ENCODE assay signal across 13 mouse cellular contexts in genomic region chr13:99696559-99696890, GRCm38 (mm10).
DNase-seq lines count a peak whose midpoint lies in the region; ATAC-seq and TF ChIP-seq lines count a peak whose summit lies in the region.
"Had no signal": no experiment of that assay in that cellular context is flagged by ENCODE, and none has a peak within 500 bp of the region (broad histone marks: within the 10 kb centered on the region; RNA-seq: fewer than 3 reads in every experiment).

No protein-coding gene starts in this region.

- WGBS in forebrain, embryonic 10.5 days, result 66% methylated on average over 3 of the region's 3 CpGs
- 35% methylated on average over 3 of the region's 3 CpGs for whole genome bisulfite sequencing in forebrain, embryonic 16.5 days
- 58% methylated on average over 3 of the region's 3 CpGs for WGBS in embryonic facial prominence, embryonic 11.5 days
- WGBS in cerebellum, adult 2 months, result 55% methylated on average over 3 of the region's 3 CpGs

- peaks cover 12% of the 10 kb centered on the region for H3K4me1 ChIP-seq in forebrain, embryonic 10.5 days
- H3K4me1 ChIP-seq in forebrain, embryonic 16.5 days (replicated peaks; ENCODE audit: control insufficient read depth, insufficient read depth, low read length), result no peaks in the 10 kb centered on the region; the same call in 1 of the 2 replicates
- H3K4me1 ChIP-seq in embryonic facial prominence, embryonic 11.5 days (ENCODE audit: control insufficient read depth, insufficient read depth, low read length), result no peaks in the 10 kb centered on the region
- no peaks in the 10 kb centered on the region for H3K4me1 ChIP-seq in cerebellum, adult 2 months (ENCODE audit: control insufficient read depth, insufficient read depth, low read length)
- H3K4me1 ChIP-seq: embryonic facial prominence, embryonic 15.5 days; limb, embryonic 15.5 days had no signal

- no peaks in the 10 kb centered on the region for H3K36me3 ChIP-seq in forebrain, embryonic 10.5 days (replicated peaks)
- no peaks in the 10 kb centered on the region for H3K36me3 ChIP-seq in forebrain, embryonic 16.5 days (ENCODE audit: control insufficient read depth, insufficient read depth)
- no peaks in the 10 kb centered on the region for H3K36me3 ChIP-seq in embryonic facial prominence, embryonic 11.5 days (replicated peaks; ENCODE audit: control insufficient read depth, insufficient read depth, low read depth, low read length)
- H3K36me3 ChIP-seq: embryonic facial prominence, embryonic 15.5 days; heart, embryonic 10.5 days; limb, embryonic 15.5 days had no signal

- no peak overlapping the region for H3K4me2 ChIP-seq in forebrain, embryonic 16.5 days (ENCODE audit: low read length)
- no peak overlapping the region for H3K4me2 ChIP-seq in embryonic facial prominence, embryonic 11.5 days (ENCODE audit: low read depth, low read length)
- H3K4me2 ChIP-seq: embryonic facial prominence, embryonic 15.5 days; limb, embryonic 15.5 days had no signal

- TF ChIP-seq CTCF in cerebellum, adult 2 months (IDR thresholded peaks at IDR 0.05; ENCODE audit: borderline replicate concordance, insufficient read depth, low read depth, low read length), result no peak

- H3K27ac ChIP-seq in forebrain, embryonic 10.5 days, result peak overlapping the region; percentile 40; the same call in 1 of the 2 replicates
- no peak overlapping the region for H3K27ac ChIP-seq in forebrain, embryonic 16.5 days (ENCODE audit: low read length)
- H3K27ac ChIP-seq in embryonic facial prominence, embryonic 11.5 days (replicated peaks; ENCODE audit: low read depth, low read length), result no peak overlapping the region
- H3K27ac ChIP-seq in cerebellum, adult 2 months (ENCODE audit: insufficient read depth, low read length), result no peak overlapping the region
- H3K27ac ChIP-seq: embryonic facial prominence, embryonic 15.5 days; heart, embryonic 10.5 days; limb, embryonic 15.5 days had no signal

- TF ChIP-seq POLR2A in cerebellum, adult 2 months (IDR thresholded peaks at IDR 0.05; ENCODE audit: borderline replicate concordance, insufficient read depth, low read length), result no peak

- H3K9ac ChIP-seq in forebrain, embryonic 16.5 days (replicated peaks; ENCODE audit: low read depth, low read length), result no peak overlapping the region
- H3K9ac ChIP-seq in embryonic facial prominence, embryonic 11.5 days (replicated peaks; ENCODE audit: low read length), result no peak overlapping the region
- H3K9ac ChIP-seq: embryonic facial prominence, embryonic 15.5 days; limb, embryonic 15.5 days had no signal

- no peak for DNase-seq in forebrain, embryonic 10.5 days (ENCODE audit: extremely low spot score, low spot score)
- DNase-seq in kidney, adult 11 months, result peak; percentile 9
- DNase-seq in kidney, adult 8-10 months, result no peak
- peak; percentile 55 for DNase-seq in Muller cell, postnatal 12 days (ENCODE audit: inconsistent ontology term)
- peak; percentile 11 for DNase-seq in embryonic facial prominence, embryonic 11.5 days (ENCODE audit: low spot score)
- DNase-seq in cerebellum, adult 2 months, result no peak
- DNase-seq: cerebellum, adult 8-10 months had no signal

- no peak for ATAC-seq in forebrain, embryonic 16.5 days
- ATAC-seq in embryonic facial prominence, embryonic 11.5 days (replicated peaks; ENCODE audit: insufficient number of reproducible peaks, low FRiP score, low TSS enrichment, low read depth), result no peak
- no peak for ATAC-seq in frontal cortex, adult (ENCODE audit: low TSS enrichment)
- ATAC-seq: intestine, embryonic 16.5 days had no signal

- no peak overlapping the region for H3K4me3 ChIP-seq in forebrain, embryonic 10.5 days
- no peak overlapping the region for H3K4me3 ChIP-seq in forebrain, embryonic 16.5 days (replicated peaks; ENCODE audit: low read length)
- no peak overlapping the region for H3K4me3 ChIP-seq in embryonic facial prominence, embryonic 11.5 days (ENCODE audit: low read depth, low read length)
- no peak overlapping the region for H3K4me3 ChIP-seq in cerebellum, adult 2 months (replicated peaks; ENCODE audit: insufficient read depth, low read depth, low read length)
- H3K4me3 ChIP-seq: embryonic facial prominence, embryonic 15.5 days; heart, embryonic 10.5 days; limb, embryonic 15.5 days had no signal

- no peaks in the 10 kb centered on the region for H3K9me3 ChIP-seq in forebrain, embryonic 10.5 days
- no peaks in the 10 kb centered on the region for H3K9me3 ChIP-seq in forebrain, embryonic 16.5 days (ENCODE audit: control insufficient read depth, low read length)
- H3K9me3 ChIP-seq in embryonic facial prominence, embryonic 11.5 days (replicated peaks; ENCODE audit: control insufficient read depth, low read length), result no peaks in the 10 kb centered on the region
- H3K9me3 ChIP-seq: embryonic facial prominence, embryonic 15.5 days; heart, embryonic 10.5 days; limb, embryonic 15.5 days had no signal

- H3K27me3 ChIP-seq in forebrain, embryonic 10.5 days (ENCODE audit: poor library complexity, severe bottlenecking), result no peaks in the 10 kb centered on the region
- H3K27me3 ChIP-seq in forebrain, embryonic 16.5 days (replicated peaks; ENCODE audit: control insufficient read depth, insufficient read depth, low read length), result no peaks in the 10 kb centered on the region
- no peaks in the 10 kb centered on the region for H3K27me3 ChIP-seq in embryonic facial prominence, embryonic 11.5 days (ENCODE audit: control insufficient read depth, insufficient read depth, low read length)
- no peaks in the 10 kb centered on the region for H3K27me3 ChIP-seq in cerebellum, adult 2 months (ENCODE audit: control insufficient read depth, insufficient read depth, low read length)
- H3K27me3 ChIP-seq: embryonic facial prominence, embryonic 15.5 days; limb, embryonic 15.5 days had no signal

Comparison
In these comparisons a context has a peak if more than half of its experiments do, and no peak if none do; other contexts are left out.
1. DNase-seq: peak in kidney, adult 11 months (single experiment), Muller cell, postnatal 12 days (single experiment) and embryonic facial prominence, embryonic 11.5 days (single experiment); none in forebrain, embryonic 10.5 days (single experiment), kidney, adult 8-10 months (0 of 2) and cerebellum, adult 2 months (0 of 2).